Mouse (Mus musculus) intestine, postnatal 0 days (tissue): ENCODE results near the gene Capn15. TPM values are rescaled to one million over a fixed set of nuclear protein-coding genes. Genes with fewer than 3 reads are reported as not detected.
A peak's percentile ranks its signal among the peaks of the same experiment; 100 is the strongest.

Experiments used
- ATAC-seq: fragments of 200-750 bp; cut with Nextera tagmentation; 2 replicates; pipeline ENCODE4 v1.8.0; 2017; ENCODE audit warnings: mild to moderate bottlenecking, moderate TSS enrichment, moderate library complexity
- H3K27ac ChIP-seq: fragments of 300-500 bp; sonication (generic); 2 replicates; pipeline ENCODE4 v1.5.1; 2014; ENCODE audit warnings: mild to moderate bottlenecking, low read depth, low read length, moderate library complexity
- H3K27me3 ChIP-seq: fragments of 300-500 bp; sonication (generic); replicated peaks from 2 replicates; pipeline ENCODE4 v1.6.1; 2014; ENCODE audit warnings: low read length, mixed read lengths; ENCODE audit not compliant: control insufficient read depth, insufficient read depth
- H3K36me3 ChIP-seq: fragments of 300-500 bp; sonication (generic); 2 replicates; pipeline ENCODE4 v1.6.1; 2014; ENCODE audit warnings: mild to moderate bottlenecking, moderate library complexity; ENCODE audit not compliant: control insufficient read depth, insufficient read depth
- H3K4me1 ChIP-seq: fragments of 300-500 bp; sonication (generic); replicated peaks from 2 replicates; pipeline ENCODE4 v1.6.1; 2014; ENCODE audit warnings: antibody characterized with exemption, low read length, mixed read lengths; ENCODE audit not compliant: control insufficient read depth, insufficient read depth
- H3K4me2 ChIP-seq: fragments of 300-500 bp; sonication (generic); replicated peaks from 2 replicates; pipeline ENCODE4 v1.6.1; 2014; ENCODE audit warnings: low read depth, mild to moderate bottlenecking, moderate library complexity
- H3K4me3 ChIP-seq: fragments of 300-500 bp; sonication (generic); 2 replicates; pipeline ENCODE4 v1.5.1; 2014; ENCODE audit warnings: low read depth, low read length
- H3K9ac ChIP-seq: fragments of 300-500 bp; sonication (generic); 2 replicates; pipeline ENCODE4 v1.6.1; 2014; ENCODE audit warnings: mild to moderate bottlenecking, low read depth, low read length
- H3K9me3 ChIP-seq: fragments of 300-500 bp; sonication (generic); 2 replicates; pipeline ENCODE4 v1.6.1; 2016; ENCODE audit warnings: mixed run types; ENCODE audit not compliant: control insufficient read depth
- CTCF ChIP-seq: sonication (generic); IDR thresholded peaks from 2 replicates; pipeline ENCODE4 v1.5.1; 2016; ENCODE audit warnings: low read depth, mild to moderate bottlenecking, control low read depth, antibody characterized with exemption, moderate library complexity
- WGBS: fragments of 180-500 bp; shearing (Covaris S2); extraction: QIAGEN DNeasy Blood & Tissue Kit; methylation state at CpG from one replicate; pipeline ENCODE4 v1.1.7; 2014; 5-methylcytosine and 5-hydroxymethylcytosine counted together
- polyA plus RNA-seq: library from polyadenylated mRNA; unstranded; fragments of >200 nt; fragmentation: Nextera tagmentation; extraction: Ambion mirVana; gene quantifications from 2 replicates; pipeline ENCODE4 v1.2.1, GENCODE M21; 2015

Capn15 gene
- polyA plus RNA-seq, 1 experiment from 2014 or later: 29.5 TPM

GRCm38 (mm10) chr17:26023181-26023580 is 37.6 kb upstream of the Capn15 start:
- H3K27me3 ChIP-seq: no peaks in the 10 kb centered on the region
- TF ChIP-seq CTCF: no peak
- no peak overlapping the region for H3K9ac ChIP-seq
- H3K9me3 ChIP-seq: no peaks in the 10 kb centered on the region
- no peak for ATAC-seq
- no peak overlapping the region for H3K4me3 ChIP-seq
- no peaks in the 10 kb centered on the region for H3K4me1 ChIP-seq
- no peak overlapping the region for H3K27ac ChIP-seq
- H3K4me2 ChIP-seq: no peak overlapping the region
- H3K36me3 ChIP-seq: peaks cover 4% of the 10 kb centered on the region; the same call in 1 of the 2 replicates
- 80% methylated on average over 5 of the region's 5 CpGs for WGBS

- H3K27me3 ChIP-seq: no peaks in the 10 kb centered on the region
- H3K36me3 ChIP-seq: no peaks in the 10 kb centered on the region
- no peaks in the 10 kb centered on the region for H3K4me1 ChIP-seq
- peak; percentile 78 for ATAC-seq
- peak overlapping the region; percentile 83 for H3K27ac ChIP-seq
- H3K4me3 ChIP-seq: no peak overlapping the region
- H3K9ac ChIP-seq: no peak overlapping the region
- no peaks in the 10 kb centered on the region for H3K9me3 ChIP-seq
- H3K4me2 ChIP-seq: peak overlapping the region; percentile 48
- WGBS: 40% methylated on average over 9 of the region's 9 CpGs
- no peak for TF ChIP-seq CTCF
Measured at GRCm38 (mm10) chr17:26021728-26022341, 36.2 kb upstream of the Capn15 start.

GRCm38 (mm10) chr17:26020848-26021347 is 35.3 kb upstream of the Capn15 start:
- Histone ChIP-seq H3K27me3 (no peaks in the 10 kb centered on the region), H3K9ac (no peak overlapping the region; the same call in 1 of the 2 replicates), H3K4me2 (peak overlapping the region; percentile 48), H3K9me3 (no peaks in the 10 kb centered on the region), H3K4me3 (no peak overlapping the region; the same call in 1 of the 2 replicates), H3K4me1 (no peaks in the 10 kb centered on the region), H3K27ac (0 out of 2 replicates have a peak overlapping the region, but pooled peaks have one; percentile 83), H3K36me3 (no peaks in the 10 kb centered on the region; the same call in 1 of the 2 replicates)
- 67% methylated on average over 7 of the region's 7 CpGs for WGBS
- no peak for ATAC-seq
- no peak for TF ChIP-seq CTCF

GRCm38 (mm10) chr17:26018388-26018787 is 32.8 kb upstream of the Capn15 start:
- Histone ChIP-seq H3K9me3 (no peaks in the 10 kb centered on the region), H3K4me3 (no peak overlapping the region), H3K4me2 (no peak overlapping the region), H3K36me3 (peaks cover 19% of the 10 kb centered on the region), H3K9ac (no peak overlapping the region), H3K27me3 (no peaks in the 10 kb centered on the region), H3K27ac (peak overlapping the region; percentile 43; the same call in 1 of the 2 replicates), H3K4me1 (no peaks in the 10 kb centered on the region)
- no peak for TF ChIP-seq CTCF
- ATAC-seq: no peak
- WGBS: 51% methylated on average over 3 of the region's 3 CpGs

- Histone ChIP-seq H3K36me3 (peaks cover 19% of the 10 kb centered on the region), H3K27me3 (no peaks in the 10 kb centered on the region), H3K4me2 (no peak overlapping the region), H3K4me3 (no peak overlapping the region), H3K9ac (no peak overlapping the region), H3K4me1 (no peaks in the 10 kb centered on the region), H3K9me3 (no peaks in the 10 kb centered on the region), H3K27ac (peak overlapping the region; percentile 43; the same call in 1 of the 2 replicates)
- TF ChIP-seq CTCF: no peak
- WGBS: 28% methylated on average over 5 of the region's 5 CpGs
- peak; percentile 58 for ATAC-seq
Measured at GRCm38 (mm10) chr17:26017949-26018348, 32.4 kb upstream of the Capn15 start.

GRCm38 (mm10) chr17:26017021-26017420 is 31.4 kb upstream of the Capn15 start:
- Histone ChIP-seq H3K27ac (no peak overlapping the region; the same call in 1 of the 2 replicates), H3K4me3 (no peak overlapping the region), H3K9me3 (no peaks in the 10 kb centered on the region), H3K9ac (no peak overlapping the region), H3K4me2 (no peak overlapping the region), H3K36me3 (peaks cover 19% of the 10 kb centered on the region), H3K4me1 (no peaks in the 10 kb centered on the region), H3K27me3 (no peaks in the 10 kb centered on the region)
- WGBS: 66% methylated on average over 3 of the region's 3 CpGs
- TF ChIP-seq CTCF: no peak
- no peak for ATAC-seq
